Mouse (Mus musculus): ENCODE results near the gene B3gnt9. TPM values are rescaled to one million over a fixed set of nuclear protein-coding genes. Genes with fewer than 3 reads are reported as not detected.

The B3gnt9 gene
- 25.9 and 29.7 TPM in 2 replicates for polyA plus RNA-seq (2015; fragmentation: Nextera tagmentation; extraction: Ambion mirVana)

DNA sequence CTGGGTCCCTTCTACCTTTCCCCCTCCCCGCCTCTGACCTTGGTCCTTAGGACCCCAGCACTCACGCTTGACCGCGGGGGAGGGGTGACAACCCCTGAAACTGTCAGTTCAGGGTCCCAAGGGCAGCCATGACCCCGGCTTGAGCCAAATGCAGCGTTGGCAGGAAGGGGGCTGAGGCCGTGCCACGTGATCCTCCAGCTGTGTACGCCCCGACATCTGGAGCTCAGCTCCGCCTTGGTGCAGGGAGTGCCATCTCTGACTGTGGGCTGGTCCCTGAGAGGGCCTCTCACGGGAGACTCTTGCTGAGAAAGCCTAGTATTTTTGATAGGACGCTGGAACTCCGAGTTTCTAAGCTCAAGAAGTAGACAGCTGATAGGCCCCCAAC is at the start of gene B3gnt9:
Gene B3gnt9, minus strand, starts transcription at position 188 of the 385 bp plus-strand sequence.
- ATAC-seq (ENCODE audit: insufficient number of reproducible peaks, insufficient read depth, low FRiP score, low TSS enrichment, low read depth), result peak; percentile 80
- peak within 1 kb of the TSS; percentile 90 for H3K4me2 ChIP-seq
- no peaks in the 10 kb centered on the region for H3K9me3 ChIP-seq
- 3% methylated on average over 14 of the region's 14 CpGs for WGBS
- peaks cover 37% of the 10 kb centered on the region for H3K4me1 ChIP-seq
- H3K27me3 ChIP-seq, result peaks cover 42% of the 10 kb centered on the region
- peak within 1 kb of the TSS; percentile 91 for H3K27ac ChIP-seq
- peaks cover 35% of the 10 kb centered on the region for H3K36me3 ChIP-seq
- peak within 1 kb of the TSS; percentile 73 for H3K4me3 ChIP-seq
- H3K9ac ChIP-seq, result peak within 1 kb of the TSS; percentile 86

DNA sequence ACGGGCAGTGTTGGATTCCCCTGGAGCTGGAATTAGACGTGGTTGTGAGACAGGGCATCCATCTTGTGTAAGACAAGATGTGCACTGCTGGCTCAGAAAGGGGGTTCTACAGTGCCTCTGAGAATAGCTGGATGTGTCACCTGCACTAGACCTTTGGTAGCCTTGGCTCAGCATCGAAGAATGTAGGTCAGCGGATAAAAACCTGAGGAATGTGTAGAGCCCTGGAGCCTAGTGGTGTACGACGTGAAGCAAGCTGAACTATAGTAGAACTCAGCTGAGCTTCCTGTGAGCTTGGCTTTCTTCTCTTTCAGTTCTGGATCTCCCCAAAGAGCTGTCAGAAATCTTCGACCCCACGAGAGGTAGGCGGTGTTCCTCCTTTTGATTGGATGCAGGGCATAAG is 48.9 kb upstream of the B3gnt9 start:
- no peak for ATAC-seq (ENCODE audit: insufficient number of reproducible peaks, insufficient read depth, low FRiP score, low TSS enrichment, low read depth)
- Histone ChIP-seq H3K9ac (no peak overlapping the region), H3K4me3 (no peak overlapping the region), H3K9me3 (no peaks in the 10 kb centered on the region), H3K4me2 (no peak overlapping the region), H3K4me1 (peaks cover 30% of the 10 kb centered on the region), H3K27me3 (no peaks in the 10 kb centered on the region), H3K36me3 (peaks cover 78% of the 10 kb centered on the region), H3K27ac (peak overlapping the region; percentile 64)
- WGBS, result 83% methylated on average over 9 of the region's 9 CpGs

DNA sequence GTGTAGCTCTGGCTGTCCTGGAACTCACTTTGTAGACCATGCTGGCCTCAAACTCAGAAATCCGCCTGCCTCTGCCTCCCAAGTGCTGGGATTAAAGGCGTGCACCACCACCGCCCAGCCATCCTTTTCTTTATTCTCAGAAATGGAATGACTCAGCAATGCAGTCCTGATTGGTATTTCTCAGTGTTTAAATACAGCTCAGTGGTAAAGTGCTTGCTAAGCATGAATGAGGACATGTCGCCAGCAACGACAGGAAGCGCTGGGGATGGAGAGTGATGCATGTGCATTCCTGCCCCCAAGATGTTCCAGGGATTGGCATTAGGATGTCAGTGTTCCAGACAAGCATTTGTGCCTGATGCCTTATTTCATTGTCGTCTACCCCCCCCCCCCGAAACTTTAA is 48.4 kb upstream of the B3gnt9 start:
- no peak overlapping the region for H3K9ac ChIP-seq
- H3K36me3 ChIP-seq, result peaks cover 77% of the 10 kb centered on the region
- ATAC-seq (ENCODE audit: insufficient number of reproducible peaks, insufficient read depth, low FRiP score, low TSS enrichment, low read depth), result no peak
- peaks cover 35% of the 10 kb centered on the region for H3K4me1 ChIP-seq
- 85% methylated on average over 8 of the region's 8 CpGs for WGBS
- no peak overlapping the region for H3K4me2 ChIP-seq
- no peak overlapping the region for H3K4me3 ChIP-seq
- H3K9me3 ChIP-seq, result no peaks in the 10 kb centered on the region
- no peaks in the 10 kb centered on the region for H3K27me3 ChIP-seq
- no peak overlapping the region for H3K27ac ChIP-seq

GRCm38 (mm10) chr8:105299962-105300361 is 45.0 kb upstream of the B3gnt9 start:
- no peaks in the 10 kb centered on the region for H3K9me3 ChIP-seq
- H3K4me2 ChIP-seq, result no peak overlapping the region
- H3K27ac ChIP-seq, result no peak overlapping the region
- WGBS, result 92% methylated on average over 8 of the region's 8 CpGs
- no peak for ATAC-seq (ENCODE audit: insufficient number of reproducible peaks, insufficient read depth, low FRiP score, low TSS enrichment, low read depth)
- H3K4me1 ChIP-seq, result peaks cover 26% of the 10 kb centered on the region
- H3K9ac ChIP-seq, result no peak overlapping the region
- H3K36me3 ChIP-seq, result peaks cover 59% of the 10 kb centered on the region
- no peak overlapping the region for H3K4me3 ChIP-seq
- no peaks in the 10 kb centered on the region for H3K27me3 ChIP-seq

DNA sequence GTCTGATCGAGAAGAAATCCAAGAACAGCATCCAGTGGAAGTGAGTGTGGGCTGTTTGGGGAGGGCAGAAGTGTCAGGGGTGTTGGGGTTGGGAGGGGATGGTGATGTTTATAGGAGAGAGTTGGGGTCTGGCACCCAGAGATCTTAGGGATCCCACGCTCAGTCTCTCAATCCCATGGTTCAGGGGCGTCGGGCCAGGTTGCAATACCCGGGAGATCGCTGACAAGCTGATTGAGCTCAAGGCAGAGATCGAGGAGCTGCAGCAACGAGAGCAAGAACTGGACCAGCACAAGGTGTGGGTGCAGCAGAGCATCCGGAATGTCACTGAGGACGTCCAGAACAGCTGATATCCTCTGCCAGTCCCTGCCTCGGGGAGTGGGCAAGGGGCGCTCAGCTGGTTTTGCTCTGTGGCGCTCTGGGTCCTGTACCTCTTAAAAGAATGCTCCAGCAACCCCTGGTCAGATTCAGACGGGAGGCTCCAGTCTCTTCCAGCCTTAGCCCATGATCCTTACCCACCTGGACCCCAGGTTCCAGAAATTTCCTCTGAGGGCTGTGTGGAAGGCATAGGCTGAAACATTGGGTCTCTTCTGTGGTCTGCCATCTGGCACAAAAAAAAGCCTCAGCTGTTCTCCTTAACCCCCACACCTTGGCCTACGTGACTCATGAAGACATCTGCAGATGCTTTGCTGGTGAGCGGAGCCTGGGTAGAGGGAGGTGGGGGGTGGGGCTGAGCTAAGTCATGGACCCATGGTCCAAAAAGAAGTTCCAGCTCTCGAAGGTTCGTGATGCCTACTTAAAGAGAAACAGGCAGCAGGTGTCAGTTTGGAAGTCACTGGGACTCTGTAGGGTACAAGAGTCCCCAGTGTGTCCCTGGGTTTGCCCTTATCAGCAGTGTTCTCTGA is 43.6 kb upstream of the B3gnt9 start:
- Histone ChIP-seq H3K4me3 (peak overlapping the region; percentile 99), H3K9ac (peak overlapping the region; percentile 95), H3K4me1 (peaks cover 16% of the 10 kb centered on the region), H3K27ac (no peak overlapping the region), H3K27me3 (peaks cover under 1% of the 10 kb centered on the region), H3K36me3 (peaks cover 49% of the 10 kb centered on the region), H3K9me3 (no peaks in the 10 kb centered on the region), H3K4me2 (peak overlapping the region; percentile 96)
- no peak for ATAC-seq (ENCODE audit: insufficient number of reproducible peaks, insufficient read depth, low FRiP score, low TSS enrichment, low read depth)
- WGBS, result 57% methylated on average over 18 of the region's 18 CpGs

GRCm38 (mm10) chr8:105297511-105298192 is 42.7 kb upstream of the B3gnt9 start, which contains the start of gene E2f4:
E2f4 (plus strand) TSS chr8:105297663.
- under 1% methylated on average over 58 of the region's 58 CpGs for WGBS
- peak within 1 kb of the TSS; percentile 99 for H3K4me3 ChIP-seq
- peak within 1 kb of the TSS; percentile 60; the same call in 1 of the 2 replicates for H3K27ac ChIP-seq
- peak within 1 kb of the TSS; percentile 95 for H3K9ac ChIP-seq
- H3K27me3 ChIP-seq, result peaks cover 10% of the 10 kb centered on the region
- H3K9me3 ChIP-seq, result no peaks in the 10 kb centered on the region
- peaks cover 40% of the 10 kb centered on the region for H3K36me3 ChIP-seq
- peak; percentile 64; the same call in 1 of the 2 replicates for ATAC-seq (ENCODE audit: insufficient number of reproducible peaks, insufficient read depth, low FRiP score, low TSS enrichment, low read depth)
- peaks cover 16% of the 10 kb centered on the region for H3K4me1 ChIP-seq
- H3K4me2 ChIP-seq, result peak within 1 kb of the TSS; percentile 96

GRCm38 (mm10) chr8:105295895-105296573 is 41.1 kb upstream of the B3gnt9 start, which contains the start of gene Exoc3l:
Exoc3l (minus strand) TSS chr8:105296101.
- Histone ChIP-seq H3K4me3 (peak within 1 kb of the TSS; percentile 99), H3K36me3 (peaks cover 23% of the 10 kb centered on the region), H3K27ac (peak within 1 kb of the TSS; percentile 41; the same call in 1 of the 2 replicates), H3K4me1 (peaks cover 16% of the 10 kb centered on the region), H3K9me3 (no peaks in the 10 kb centered on the region), H3K9ac (peak within 1 kb of the TSS; percentile 95), H3K27me3 (peaks cover 16% of the 10 kb centered on the region), H3K4me2 (peak within 1 kb of the TSS; percentile 96)
- 69% methylated on average over 11 of the region's 11 CpGs for WGBS
- no peak for ATAC-seq (ENCODE audit: insufficient number of reproducible peaks, insufficient read depth, low FRiP score, low TSS enrichment, low read depth)

DNA sequence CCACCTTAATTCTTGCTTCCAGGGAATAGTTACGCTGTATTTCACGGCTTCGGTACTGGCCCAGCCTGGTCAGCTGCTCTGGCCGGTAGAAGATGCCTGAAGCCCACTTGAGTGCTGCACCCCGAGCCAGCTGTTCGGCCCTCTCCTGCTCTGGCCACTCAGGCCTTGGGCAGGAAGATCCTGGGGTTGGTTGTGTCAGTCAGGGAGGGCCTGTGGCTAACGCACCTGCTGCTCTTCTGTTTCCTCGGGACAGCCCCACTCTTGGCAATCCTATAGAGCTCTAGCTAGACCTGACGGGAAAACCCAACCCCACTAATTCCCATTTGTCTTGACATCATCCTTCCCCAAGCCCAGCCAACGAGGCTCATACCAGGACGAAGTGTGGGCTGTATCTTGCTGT is 40.3 kb upstream of the B3gnt9 start:
- Histone ChIP-seq H3K27ac (no peak overlapping the region), H3K9me3 (no peaks in the 10 kb centered on the region), H3K27me3 (peaks cover 22% of the 10 kb centered on the region), H3K9ac (0 out of 2 replicates have a peak overlapping the region, but pooled peaks have one; percentile 4), H3K4me3 (no peak overlapping the region; the same call in 1 of the 2 replicates), H3K4me1 (peaks cover 22% of the 10 kb centered on the region), H3K36me3 (peaks cover 16% of the 10 kb centered on the region), H3K4me2 (0 out of 2 replicates have a peak overlapping the region, but pooled peaks have one; percentile 1)
- no peak for ATAC-seq (ENCODE audit: insufficient number of reproducible peaks, insufficient read depth, low FRiP score, low TSS enrichment, low read depth)
- 72% methylated on average over 11 of the region's 11 CpGs for WGBS

- H3K4me3 ChIP-seq, result no peak overlapping the region
- no peak for ATAC-seq (ENCODE audit: insufficient number of reproducible peaks, insufficient read depth, low FRiP score, low TSS enrichment, low read depth)
- peaks cover 11% of the 10 kb centered on the region for H3K36me3 ChIP-seq
- WGBS, result 54% methylated on average over 9 of the region's 9 CpGs
- no peaks in the 10 kb centered on the region for H3K9me3 ChIP-seq
- H3K9ac ChIP-seq, result 0 out of 2 replicates have a peak overlapping the region, but pooled peaks have one; percentile 4
- H3K27ac ChIP-seq, result no peak overlapping the region
- peaks cover 27% of the 10 kb centered on the region for H3K27me3 ChIP-seq
- 0 out of 2 replicates have a peak overlapping the region, but pooled peaks have one; percentile 1 for H3K4me2 ChIP-seq
- H3K4me1 ChIP-seq, result peaks cover 27% of the 10 kb centered on the region
Measured at GRCm38 (mm10) chr8:105294776-105295175, 39.8 kb upstream of the B3gnt9 start.

DNA sequence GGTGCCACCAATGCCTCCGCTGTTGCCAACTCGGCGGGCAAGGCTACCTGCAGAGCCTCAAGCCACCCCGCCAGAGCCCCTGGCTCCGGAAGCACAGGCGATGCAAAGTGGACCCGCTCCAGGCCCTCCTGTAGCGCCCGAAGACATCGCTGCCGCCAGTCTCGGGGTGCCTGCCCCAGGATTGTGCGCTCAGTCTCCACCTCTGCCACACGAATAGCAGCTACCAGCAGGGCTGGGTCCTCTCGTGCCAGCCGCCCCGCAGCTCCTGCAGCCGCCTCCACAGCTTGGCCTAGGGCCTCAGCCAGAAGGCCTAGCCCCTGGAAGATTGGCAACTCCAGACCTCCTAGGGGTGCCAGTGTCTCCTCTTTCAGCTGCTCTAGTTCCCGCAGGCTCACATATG is 38.5 kb upstream of the B3gnt9 start:
- 59% methylated on average over 19 of the region's 19 CpGs for WGBS
- ATAC-seq (ENCODE audit: insufficient number of reproducible peaks, insufficient read depth, low FRiP score, low TSS enrichment, low read depth), result no peak
- H3K27ac ChIP-seq, result no peak overlapping the region

GRCm38 (mm10) chr8:105292471-105292870 is 37.5 kb upstream of the B3gnt9 start:
- peaks cover 29% of the 10 kb centered on the region for H3K27me3 ChIP-seq
- no peak overlapping the region for H3K9ac ChIP-seq
- no peak overlapping the region for H3K4me3 ChIP-seq
- H3K9me3 ChIP-seq, result no peaks in the 10 kb centered on the region
- H3K4me1 ChIP-seq, result peaks cover 30% of the 10 kb centered on the region
- H3K4me2 ChIP-seq, result no peak overlapping the region
- WGBS, result 86% methylated on average over 7 of the region's 7 CpGs
- no peak overlapping the region for H3K27ac ChIP-seq
- ATAC-seq (ENCODE audit: insufficient number of reproducible peaks, insufficient read depth, low FRiP score, low TSS enrichment, low read depth), result no peak
- no peaks in the 10 kb centered on the region for H3K36me3 ChIP-seq

More for the DNA sequence above, 38.5 kb upstream of the B3gnt9 start:
- Histone ChIP-seq H3K27me3 (peaks cover 29% of the 10 kb centered on the region), H3K9ac (no peak overlapping the region), H3K9me3 (no peaks in the 10 kb centered on the region), H3K4me3 (no peak overlapping the region), H3K4me2 (no peak overlapping the region), H3K36me3 (no peaks in the 10 kb centered on the region), H3K4me1 (peaks cover 29% of the 10 kb centered on the region)

All from embryonic facial prominence, embryonic 13.5 days (tissue).